Mouse (Mus musculus) midbrain, embryonic 12.5 days (tissue): ENCODE measurements around the gene Krt77. TPM values are rescaled to one million over a fixed set of nuclear protein-coding genes. Genes with fewer than 3 reads are reported as not detected.

Experiments
- ATAC-seq: fragments of 200-750 bp; cut with Nextera tagmentation; 2 replicates; pipeline ENCODE4 v1.8.0; 2017; ENCODE audit warnings: low read depth, moderate TSS enrichment, moderate library complexity; ENCODE audit not compliant: low FRiP score
- H3K27ac ChIP-seq: fragments of 300-500 bp; sonication (generic); replicated peaks from 2 replicates; pipeline ENCODE4 v1.5.1; 2016; ENCODE audit warnings: mild to moderate bottlenecking
- H3K27me3 ChIP-seq: fragments of 300-500 bp; sonication (generic); 2 replicates; pipeline ENCODE4 v1.6.1; 2016; ENCODE audit warnings: mild to moderate bottlenecking
- H3K36me3 ChIP-seq: fragments of 300-500 bp; sonication (generic); 2 replicates; pipeline ENCODE4 v1.6.1; 2016
- H3K4me1 ChIP-seq: fragments of 300-500 bp; sonication (generic); 2 replicates; pipeline ENCODE4 v1.6.1; 2016
- H3K4me2 ChIP-seq: fragments of 300-500 bp; sonication (generic); replicated peaks from 2 replicates; pipeline ENCODE4 v1.6.1; 2016; ENCODE audit warnings: mild to moderate bottlenecking, moderate library complexity
- H3K4me3 ChIP-seq: fragments of 300-500 bp; sonication (generic); 2 replicates; pipeline ENCODE4 v1.5.1; 2016; ENCODE audit warnings: mild to moderate bottlenecking
- H3K9ac ChIP-seq: fragments of 300-500 bp; sonication (generic); replicated peaks from 2 replicates; pipeline ENCODE4 v1.6.1; 2016; ENCODE audit warnings: mild to moderate bottlenecking, moderate library complexity
- H3K9me3 ChIP-seq: fragments of 300-500 bp; sonication (generic); 2 replicates; pipeline ENCODE4 v1.6.1; 2016; ENCODE audit warnings: mild to moderate bottlenecking
- WGBS: fragments of 180-500 bp; shearing (Covaris S2); methylation state at CpG from one replicate; pipeline ENCODE4 v1.1.7; 2016; 5-methylcytosine and 5-hydroxymethylcytosine counted together
- polyA plus RNA-seq: library from polyadenylated mRNA; unstranded; fragments of >200 nt; fragmentation: Nextera tagmentation; extraction: Ambion mirVana; gene quantifications from 2 replicates; pipeline ENCODE4 v1.2.1, GENCODE M21; 2016

Gene Krt77
- polyA plus RNA-seq: not detected in 2 replicates

GRCm38 (mm10) chr15:101869431-101869830 lies at the start of gene Krt77:
TSS of gene Krt77 (minus strand) at chr15:101869705.
- no peaks in the 10 kb centered on the region for H3K27me3 ChIP-seq
- ATAC-seq: no peak

GRCm38 (mm10) chr15:101916072-101916471 lies 46.6 kb upstream of the Krt77 start:
- 78% methylated on average over 2 of the region's 2 CpGs for WGBS
- no peak overlapping the region for H3K4me3 ChIP-seq
- no peak overlapping the region for H3K27ac ChIP-seq
- no peaks in the 10 kb centered on the region for H3K27me3 ChIP-seq
- H3K9me3 ChIP-seq: no peaks in the 10 kb centered on the region
- H3K36me3 ChIP-seq: no peaks in the 10 kb centered on the region
- no peak for ATAC-seq
- H3K9ac ChIP-seq: no peak overlapping the region
- no peak overlapping the region for H3K4me2 ChIP-seq
- H3K4me1 ChIP-seq: no peaks in the 10 kb centered on the region

More at GRCm38 (mm10) chr15:101869431-101869830, at the start of gene Krt77:
- H3K4me3 ChIP-seq: no peak within 1 kb of the TSS
- no peak within 1 kb of the TSS for H3K4me2 ChIP-seq
- WGBS: 35% methylated on average over 6 of the region's 6 CpGs
- no peaks in the 10 kb centered on the region for H3K9me3 ChIP-seq
- H3K36me3 ChIP-seq: no peaks in the 10 kb centered on the region
- H3K4me1 ChIP-seq: 0 out of 2 replicates have a peak, but pooled peaks cover 4% of the 10 kb centered on the region
- no peak within 1 kb of the TSS for H3K9ac ChIP-seq
- H3K27ac ChIP-seq: no peak within 1 kb of the TSS

GRCm38 (mm10) chr15:101904849-101905248 lies 35.3 kb upstream of the Krt77 start:
- Histone ChIP-seq H3K4me1 (no peaks in the 10 kb centered on the region), H3K27ac (no peak overlapping the region), H3K9me3 (no peaks in the 10 kb centered on the region), H3K4me3 (no peak overlapping the region), H3K27me3 (no peaks in the 10 kb centered on the region), H3K4me2 (no peak overlapping the region), H3K9ac (no peak overlapping the region), H3K36me3 (no peaks in the 10 kb centered on the region)
- WGBS: 88% methylated on average over 5 of the region's 5 CpGs
- no peak for ATAC-seq

- Histone ChIP-seq H3K4me2 (no peak overlapping the region), H3K27me3 (no peaks in the 10 kb centered on the region), H3K4me1 (no peaks in the 10 kb centered on the region), H3K4me3 (no peak overlapping the region), H3K36me3 (no peaks in the 10 kb centered on the region), H3K9me3 (no peaks in the 10 kb centered on the region), H3K9ac (no peak overlapping the region), H3K27ac (no peak overlapping the region)
- 54% methylated on average over 12 of the region's 12 CpGs for WGBS
- no peak for ATAC-seq
Observed at GRCm38 (mm10) chr15:101902171-101903149, 33.0 kb upstream of the Krt77 start.

- Histone ChIP-seq H3K27ac (no peak overlapping the region), H3K4me2 (no peak overlapping the region), H3K9me3 (no peaks in the 10 kb centered on the region), H3K36me3 (no peaks in the 10 kb centered on the region), H3K4me1 (no peaks in the 10 kb centered on the region), H3K27me3 (no peaks in the 10 kb centered on the region), H3K9ac (no peak overlapping the region), H3K4me3 (no peak overlapping the region)
- no peak for ATAC-seq
- 95% methylated on average over 4 of the region's 4 CpGs for WGBS
Observed at GRCm38 (mm10) chr15:101895216-101895615, 25.7 kb upstream of the Krt77 start.

GRCm38 (mm10) chr15:101892820-101893219 lies 23.3 kb upstream of the Krt77 start, which contains the start of gene Krt76:
TSS of gene Krt76 (minus strand) at chr15:101892920.
- H3K27me3 ChIP-seq: no peaks in the 10 kb centered on the region
- no peaks in the 10 kb centered on the region for H3K9me3 ChIP-seq
- no peak for ATAC-seq
- H3K4me2 ChIP-seq: no peak within 1 kb of the TSS
- H3K36me3 ChIP-seq: no peaks in the 10 kb centered on the region
- no peak within 1 kb of the TSS for H3K4me3 ChIP-seq
- H3K4me1 ChIP-seq: no peaks in the 10 kb centered on the region
- no peak within 1 kb of the TSS for H3K9ac ChIP-seq
- 51% methylated on average over 4 of the region's 4 CpGs for WGBS
- H3K27ac ChIP-seq: no peak within 1 kb of the TSS

GRCm38 (mm10) chr15:101879776-101880175 lies 10.3 kb upstream of the Krt77 start:
- 22% methylated on average over 7 of the region's 11 CpGs for WGBS
- H3K27ac ChIP-seq: no peak overlapping the region
- H3K36me3 ChIP-seq: no peaks in the 10 kb centered on the region
- no peaks in the 10 kb centered on the region for H3K9me3 ChIP-seq
- no peak overlapping the region for H3K9ac ChIP-seq
- no peak overlapping the region for H3K4me2 ChIP-seq
- H3K4me1 ChIP-seq: no peaks in the 10 kb centered on the region
- no peak for ATAC-seq
- 0 out of 2 replicates have a peak, but pooled peaks cover under 1% of the 10 kb centered on the region for H3K27me3 ChIP-seq
- H3K4me3 ChIP-seq: no peak overlapping the region

GRCm38 (mm10) chr15:101878041-101878440 lies 8.5 kb upstream of the Krt77 start:
- no peak overlapping the region for H3K4me3 ChIP-seq
- no peak for ATAC-seq
- WGBS: 70% methylated on average over 2 of the region's 2 CpGs
- no peaks in the 10 kb centered on the region for H3K27me3 ChIP-seq
- H3K4me2 ChIP-seq: no peak overlapping the region
- H3K9me3 ChIP-seq: no peaks in the 10 kb centered on the region
- no peak overlapping the region for H3K9ac ChIP-seq
- no peak overlapping the region for H3K27ac ChIP-seq
- H3K36me3 ChIP-seq: no peaks in the 10 kb centered on the region
- no peaks in the 10 kb centered on the region for H3K4me1 ChIP-seq

GRCm38 (mm10) chr15:101874383-101874782 lies 4.9 kb upstream of the Krt77 start:
- H3K27me3 ChIP-seq: no peaks in the 10 kb centered on the region
- H3K4me2 ChIP-seq: no peak overlapping the region
- H3K27ac ChIP-seq: no peak overlapping the region
- no peak overlapping the region for H3K4me3 ChIP-seq
- H3K9me3 ChIP-seq: no peaks in the 10 kb centered on the region
- H3K36me3 ChIP-seq: no peaks in the 10 kb centered on the region
- WGBS: 89% methylated on average over 1 of the region's 1 CpGs
- ATAC-seq: no peak
- H3K9ac ChIP-seq: no peak overlapping the region
- H3K4me1 ChIP-seq: 0 out of 2 replicates have a peak, but pooled peaks cover 3% of the 10 kb centered on the region

- Histone ChIP-seq H3K9ac (no peak overlapping the region), H3K4me1 (0 out of 2 replicates have a peak, but pooled peaks cover 4% of the 10 kb centered on the region)
- ATAC-seq: no peak
Observed at GRCm38 (mm10) chr15:101873231-101873630, 3.7 kb upstream of the Krt77 start.

GRCm38 (mm10) chr15:101866754-101867153 lies 2.8 kb downstream of the Krt77 start:
- H3K9me3 ChIP-seq: no peaks in the 10 kb centered on the region
- no peak overlapping the region for H3K4me2 ChIP-seq
- no peak overlapping the region for H3K27ac ChIP-seq
- WGBS: 87% methylated on average over 7 of the region's 7 CpGs
- 0 out of 2 replicates have a peak, but pooled peaks cover 4% of the 10 kb centered on the region for H3K4me1 ChIP-seq
- H3K27me3 ChIP-seq: peaks cover 9% of the 10 kb centered on the region; the same call in 1 of the 2 replicates
- ATAC-seq: no peak
- H3K36me3 ChIP-seq: no peaks in the 10 kb centered on the region
- H3K4me3 ChIP-seq: no peak overlapping the region
- H3K9ac ChIP-seq: no peak overlapping the region

More at GRCm38 (mm10) chr15:101873231-101873630, 3.7 kb upstream of the Krt77 start:
- Histone ChIP-seq H3K27ac (no peak overlapping the region), H3K4me2 (no peak overlapping the region), H3K4me3 (no peak overlapping the region), H3K27me3 (no peaks in the 10 kb centered on the region), H3K36me3 (no peaks in the 10 kb centered on the region), H3K9me3 (no peaks in the 10 kb centered on the region)
- WGBS: 59% methylated on average over 4 of the region's 4 CpGs
